Mouse (Mus musculus): ENCODE measurements at regions not wholly inside any gene's neighbourhood (a gene's known extent, or its start where the extent isn't known, plus 50 kb on each side); places are given as distances from the start of the nearest gene placed in this dataset.

DNA sequence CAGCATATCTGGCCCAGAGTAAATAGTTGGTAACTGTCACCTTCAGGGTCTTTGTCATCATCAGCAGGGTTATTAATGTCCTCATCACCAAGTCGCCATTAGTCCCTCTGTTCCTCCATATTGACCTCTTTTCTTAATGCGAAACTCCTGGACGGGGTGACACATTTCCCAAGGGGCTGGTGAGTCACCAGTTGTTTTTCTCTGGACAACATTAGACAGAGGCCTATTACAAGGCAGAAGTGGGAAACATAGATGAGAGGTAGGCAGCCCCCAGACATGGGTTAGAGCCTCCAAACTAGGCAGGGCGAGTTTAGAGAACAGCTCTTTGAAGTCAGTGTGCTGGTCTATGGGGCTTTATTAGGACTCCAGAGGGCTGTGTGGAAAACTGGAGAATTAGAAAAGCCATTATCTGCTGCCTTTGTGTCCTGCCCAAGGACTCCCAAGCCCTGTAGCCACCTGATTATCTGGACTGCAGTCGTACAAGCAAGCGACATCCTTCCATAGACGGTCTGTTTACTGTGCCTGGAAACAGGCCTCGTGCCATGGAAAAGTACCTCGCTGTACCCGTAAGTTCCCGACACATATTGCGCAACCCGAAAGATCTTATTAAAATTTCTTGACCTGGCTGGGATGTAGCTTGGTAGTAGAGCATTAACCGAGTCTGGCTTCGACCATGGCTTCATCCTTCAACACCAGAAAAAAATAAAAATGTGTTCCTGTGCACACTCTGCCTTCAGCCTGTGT, 136.6 kb upstream of the Mkln1 start:
- intact Hi-C loops (cut with DNase I), result no loop called here

DNA sequence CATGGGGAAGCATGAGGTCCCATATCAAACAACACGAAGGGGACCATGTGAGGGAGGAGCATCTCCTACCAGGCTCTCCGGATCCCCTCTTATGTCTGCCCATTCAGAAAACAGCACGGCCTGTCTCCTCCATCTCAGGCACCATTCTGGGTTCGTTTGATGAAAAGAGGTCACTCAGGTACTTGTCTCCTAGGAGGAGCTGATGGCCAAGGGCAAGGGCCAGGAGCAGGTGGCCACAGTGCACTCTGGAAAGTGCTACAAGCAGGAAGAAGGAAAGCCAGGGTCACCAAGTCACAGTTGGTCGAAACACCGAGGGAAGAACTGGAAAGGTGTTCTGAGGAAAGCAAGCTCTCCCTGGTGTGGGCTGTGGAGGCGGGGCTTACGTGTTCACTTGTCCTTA, 135.9 kb upstream of the Mkln1 start:
- intact Hi-C loops (cut with DNase I), result no loop called here

DNA sequence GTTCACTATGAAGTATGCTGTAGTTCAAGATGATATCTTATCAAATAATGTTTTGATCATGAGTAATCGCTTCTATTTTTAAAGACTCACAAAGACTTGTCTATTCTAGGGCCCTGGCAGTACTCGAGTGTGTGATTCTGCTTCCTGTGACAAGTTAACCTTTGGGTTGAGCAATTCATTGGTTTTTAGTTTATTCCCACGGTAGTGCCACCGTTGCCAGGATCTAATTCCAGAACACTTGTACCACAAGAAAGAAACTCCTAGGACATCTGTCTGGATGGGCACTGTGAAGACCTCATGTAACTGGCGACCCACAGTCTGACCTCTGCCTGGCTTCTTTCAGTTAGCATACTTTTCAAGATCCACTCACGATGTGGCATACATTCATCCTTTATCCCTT, 134.7 kb upstream of the Mkln1 start:
- intact Hi-C loops (cut with DNase I), result no loop called here

DNA sequence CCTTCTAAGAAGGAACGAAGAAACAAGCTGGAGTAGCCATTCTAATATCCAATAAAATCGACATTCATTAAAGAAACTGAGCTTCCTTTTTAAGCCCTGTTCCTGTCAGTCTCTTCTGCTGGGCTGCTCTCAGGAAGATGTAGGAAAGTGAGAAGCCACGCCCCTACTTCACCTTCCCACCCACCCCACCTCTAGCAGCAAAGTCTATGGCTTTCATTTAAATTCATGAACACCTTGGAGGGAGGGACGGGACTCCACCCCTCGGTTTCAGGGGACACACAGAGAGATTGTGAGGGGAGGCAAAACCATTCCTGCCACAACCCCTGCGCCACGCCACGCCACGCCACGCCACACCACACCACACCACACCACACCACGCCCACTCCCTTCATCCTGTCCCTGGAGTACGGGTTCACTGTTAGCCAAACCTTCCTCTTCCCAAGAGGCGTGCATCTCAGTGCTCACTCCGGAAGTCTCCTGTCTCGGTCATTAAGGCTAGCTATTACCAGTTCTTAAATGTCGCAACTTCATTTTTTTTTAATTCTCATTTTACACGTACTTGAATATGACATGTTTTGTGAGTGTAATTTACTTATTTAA, 132.0 kb upstream of the Mkln1 start:
- intact Hi-C loops (cut with DNase I), result no loop called here

DNA sequence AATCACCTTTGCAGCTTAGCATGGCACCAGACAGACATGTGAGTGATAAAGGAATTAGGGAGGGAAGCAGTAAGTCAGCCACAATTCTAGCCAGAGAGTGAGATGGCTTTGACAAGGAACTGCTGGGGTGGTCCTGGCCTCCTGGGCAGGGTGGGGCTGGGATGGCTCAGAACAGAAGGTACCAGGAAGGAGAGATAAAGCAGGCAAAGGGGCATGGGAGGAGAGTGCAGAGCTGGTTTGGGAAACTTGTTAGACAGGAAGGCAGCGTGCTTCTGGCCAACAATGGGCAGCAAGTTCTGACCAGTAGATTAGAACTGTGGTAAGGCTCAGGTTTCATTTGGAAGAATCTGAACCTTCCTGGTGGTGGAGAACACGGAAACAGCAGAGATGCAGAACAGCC, 130.5 kb upstream of the Mkln1 start:
- intact Hi-C loops (cut with DNase I), result no loop called here

DNA sequence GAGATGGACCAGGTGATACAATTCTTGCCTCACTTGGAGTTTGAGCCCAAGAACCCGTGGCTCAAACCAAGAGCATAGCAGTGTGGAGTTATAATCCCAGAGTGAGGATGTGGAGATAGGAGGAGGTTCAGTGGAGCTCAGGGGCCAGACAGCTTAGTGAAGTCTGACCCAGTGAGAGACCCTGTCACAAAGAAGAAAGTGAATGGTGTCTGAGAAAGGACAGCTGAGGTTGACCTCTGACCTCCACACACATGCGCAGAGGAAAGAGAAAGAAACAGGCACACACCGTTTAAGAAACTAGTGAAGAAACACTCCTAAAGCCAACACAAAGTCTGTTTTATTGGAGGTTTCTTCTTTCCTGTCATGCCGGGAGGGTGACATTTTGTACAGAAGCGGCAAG, 124.7 kb upstream of the Mkln1 start:
- intact Hi-C loops (cut with DNase I), result no loop called here

DNA sequence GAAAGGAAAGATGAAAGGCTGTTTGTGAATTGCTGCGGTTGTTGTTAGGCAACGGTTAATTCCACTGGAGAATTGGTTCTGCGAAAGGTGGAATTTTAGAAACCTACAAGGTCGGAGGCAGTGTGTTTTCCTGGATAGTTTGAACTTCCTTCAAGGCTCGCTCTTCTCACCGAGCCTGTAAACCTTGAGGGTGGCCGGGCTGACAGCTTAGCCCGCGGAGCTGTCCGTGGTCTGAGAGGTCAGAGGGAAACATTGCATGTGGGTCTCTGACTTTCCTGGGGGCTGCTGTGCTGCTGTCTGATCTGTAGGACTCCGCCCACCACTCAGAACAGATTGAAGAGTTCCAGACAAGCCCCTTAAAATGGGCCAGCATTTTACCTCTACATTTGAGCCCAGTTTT, 124.3 kb upstream of the Mkln1 start:
- intact Hi-C loops (cut with DNase I), result no loop called here

DNA sequence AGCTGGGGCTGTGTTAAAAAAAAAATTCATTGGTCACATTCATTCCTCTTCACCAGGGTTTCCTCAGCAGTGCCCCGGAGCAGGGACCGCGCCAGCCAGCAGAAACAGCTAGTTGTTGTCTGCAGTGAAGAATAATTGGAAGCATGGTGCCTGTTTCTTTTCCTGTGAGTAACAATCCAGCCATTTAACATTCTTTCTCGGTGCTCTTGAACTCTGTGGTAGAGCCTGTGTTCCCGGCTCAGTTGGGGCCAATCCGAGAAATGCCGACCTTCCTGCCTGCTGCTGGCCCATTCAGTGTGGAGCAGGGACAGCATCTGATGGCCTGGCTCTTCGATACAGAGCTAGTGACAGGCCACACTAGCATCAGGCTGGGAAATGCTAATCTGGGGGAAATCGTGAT, 120.7 kb upstream of the Mkln1 start:
- intact Hi-C loops (cut with DNase I), result no loop called here

DNA sequence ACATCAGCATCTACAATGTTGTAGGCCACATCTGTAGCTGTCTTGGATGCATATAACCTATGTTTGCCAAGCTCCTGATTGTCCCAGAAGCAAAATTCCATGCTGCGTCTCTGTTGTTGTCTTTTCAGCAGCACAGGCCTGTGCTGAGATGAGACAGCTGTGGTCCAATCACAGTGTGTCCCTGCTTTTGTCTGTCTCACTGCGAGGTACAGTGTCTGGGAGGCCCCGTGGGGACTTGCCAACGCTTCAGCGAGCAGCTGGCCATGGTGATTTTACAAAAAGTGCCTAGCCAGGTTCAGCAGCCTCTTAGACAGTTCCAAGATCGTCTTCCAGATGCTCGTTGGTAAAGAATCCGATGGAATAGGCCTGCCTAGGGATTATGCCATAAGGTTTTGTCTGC, 114.6 kb upstream of the Mkln1 start:
- intact Hi-C loops (cut with DNase I), result no loop called here

DNA sequence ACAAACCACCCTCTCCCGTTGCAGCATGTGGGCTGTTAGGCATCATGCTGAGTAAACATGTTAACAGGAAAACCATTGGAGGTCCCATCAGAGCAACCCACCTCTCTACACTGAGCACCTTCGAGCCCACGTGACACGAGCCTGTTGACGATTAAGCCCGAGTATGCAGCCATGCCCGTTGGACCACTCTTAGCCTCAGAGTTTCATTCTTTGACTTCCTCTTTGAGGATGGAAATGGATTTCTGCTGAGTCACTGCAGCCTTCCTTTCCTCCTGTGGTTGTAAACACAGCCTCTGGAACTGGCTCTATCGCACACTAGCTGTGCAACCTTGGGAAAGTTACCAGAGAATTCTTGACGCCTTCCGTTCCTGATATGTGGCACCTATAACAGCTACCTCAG, 114.1 kb upstream of the Mkln1 start:
- intact Hi-C loops (cut with DNase I), result no loop called here

DNA sequence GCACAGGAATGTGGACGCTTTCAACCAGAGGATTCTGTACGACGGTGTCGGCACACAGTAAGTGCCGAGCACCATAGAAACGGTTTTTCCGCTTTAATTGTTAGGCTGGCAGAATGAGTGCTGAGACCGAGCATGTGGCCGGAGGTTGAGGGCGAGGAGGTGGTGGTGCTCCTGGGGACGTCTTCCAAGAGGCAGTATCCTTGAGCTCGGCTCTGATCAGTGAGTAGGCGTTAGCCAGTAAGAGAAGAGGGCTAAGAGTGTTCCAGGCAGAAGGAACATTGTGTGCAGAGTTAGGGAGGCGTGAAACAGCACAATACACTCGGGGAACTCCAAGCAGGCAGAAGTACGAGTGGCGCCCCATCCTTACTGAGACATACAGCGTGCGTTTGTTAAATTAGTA, 113.5 kb upstream of the Mkln1 start:
- intact Hi-C loops (cut with DNase I), result no loop called here

DNA sequence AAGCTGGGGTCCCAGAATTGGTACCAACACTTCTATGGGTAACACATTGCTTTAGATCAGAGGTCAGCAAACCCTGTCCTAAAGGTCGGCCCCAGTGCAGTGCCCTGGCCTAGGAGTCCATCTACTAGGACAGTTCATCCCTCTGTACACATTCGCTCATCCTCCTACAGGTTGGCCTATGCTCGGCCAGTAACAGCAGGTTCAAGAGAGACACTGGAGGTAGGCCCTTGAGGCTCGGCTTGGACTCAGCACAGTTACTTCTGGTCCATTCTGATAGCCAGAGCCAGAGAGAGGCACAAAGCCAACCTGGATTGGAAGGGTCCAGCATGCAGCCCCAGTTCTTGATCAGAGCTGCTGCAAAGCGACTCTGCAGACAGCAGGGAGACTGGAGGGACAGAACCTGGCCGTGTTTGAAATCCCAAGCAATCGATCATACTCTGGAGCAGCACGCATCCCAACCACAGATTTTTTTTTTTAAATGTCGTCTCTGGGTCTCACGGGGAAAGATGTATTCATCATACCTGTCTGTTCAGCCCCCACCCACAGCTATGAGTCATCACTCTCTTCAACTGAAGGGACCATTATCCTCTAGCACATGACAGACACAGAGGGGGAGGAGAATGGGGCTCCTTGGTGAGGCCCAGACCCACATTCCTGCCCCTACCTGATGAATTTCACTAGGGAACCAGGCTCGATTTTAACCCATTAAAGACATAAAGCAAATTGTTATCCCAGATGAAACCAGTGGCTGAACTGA, 112.4 kb upstream of the Mkln1 start:
- intact Hi-C loops (cut with DNase I), result no loop called here

DNA sequence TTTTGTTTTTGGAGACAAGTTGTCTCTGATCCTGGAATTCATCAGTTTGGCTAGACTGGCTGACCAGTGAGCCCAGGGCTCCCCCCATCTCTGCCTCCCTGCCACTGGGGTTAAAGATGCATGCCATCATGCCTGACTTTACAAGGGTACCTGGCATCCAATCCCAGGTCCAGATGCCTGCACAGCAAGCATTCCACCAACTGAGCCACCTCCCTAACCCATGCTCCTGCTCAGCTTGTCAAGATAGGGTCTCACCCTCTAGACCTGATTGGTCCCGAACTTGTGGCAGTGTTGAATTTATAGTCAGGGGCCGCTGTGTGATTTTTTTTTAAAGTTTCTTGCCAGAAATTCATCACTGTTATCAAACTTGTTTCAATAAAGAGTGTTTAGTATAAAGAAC, 111.4 kb upstream of the Mkln1 start:
- intact Hi-C loops (cut with DNase I), result no loop called here

DNA sequence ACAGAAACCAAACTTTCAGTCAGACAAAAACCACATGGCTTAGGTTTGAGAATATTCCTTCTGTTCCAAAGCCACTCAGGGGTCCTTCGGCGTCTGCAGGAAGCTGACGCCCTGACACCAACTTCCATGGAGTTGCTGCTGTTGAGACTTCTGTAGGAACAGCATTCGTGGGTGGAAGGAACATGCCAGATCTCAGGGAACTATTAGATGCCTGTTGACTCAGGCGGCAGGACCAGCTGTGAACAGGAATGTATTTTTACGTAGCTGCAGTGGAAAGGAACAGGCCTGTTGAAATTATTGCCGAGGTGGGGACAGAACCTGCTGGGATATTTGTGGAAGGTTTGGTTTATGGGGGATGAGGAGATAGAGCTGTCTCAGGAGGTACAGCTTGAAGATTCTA, 110.8 kb upstream of the Mkln1 start:
- intact Hi-C loops (cut with DNase I), result no loop called here

DNA sequence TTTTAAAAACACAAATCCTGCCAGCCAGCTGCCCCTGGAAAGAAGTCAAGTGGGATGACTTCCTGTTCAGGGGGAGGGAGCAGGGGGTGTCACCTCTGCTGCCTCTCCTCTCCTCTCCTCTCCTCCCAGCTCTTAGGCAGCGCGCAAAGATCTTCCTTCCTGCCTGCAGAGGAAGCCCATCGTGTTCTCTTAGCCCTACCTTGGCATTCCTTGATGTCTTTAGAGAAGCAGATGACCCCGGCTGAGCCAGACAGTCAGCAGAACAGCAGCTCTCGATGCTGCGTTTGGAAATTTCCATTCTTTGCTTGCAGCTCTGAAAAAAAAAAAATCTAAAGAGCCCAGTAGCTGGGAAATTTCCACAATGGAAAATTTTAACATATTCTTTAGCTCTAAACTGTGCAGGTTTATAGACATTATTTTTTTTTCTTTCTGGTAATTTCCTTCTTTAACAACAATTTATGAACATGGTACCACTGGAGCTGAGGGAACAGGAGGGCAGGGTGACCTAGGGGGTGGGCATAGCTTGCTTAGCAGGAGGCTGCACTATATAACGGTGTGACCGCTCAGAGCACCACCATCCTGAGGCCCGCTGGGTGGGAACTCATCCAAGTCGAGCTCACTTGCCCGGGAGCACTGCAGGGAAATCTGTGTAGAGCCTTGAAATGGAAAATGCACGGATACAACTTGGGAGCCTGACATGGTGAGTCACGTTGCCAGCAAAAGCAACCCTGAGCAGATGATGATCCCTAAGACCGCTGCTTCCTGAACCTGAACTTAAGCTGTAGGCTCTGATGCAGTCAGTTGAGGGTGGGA, 109.9 kb upstream of the Mkln1 start:
- intact Hi-C loops (cut with DNase I), result no loop called here

DNA sequence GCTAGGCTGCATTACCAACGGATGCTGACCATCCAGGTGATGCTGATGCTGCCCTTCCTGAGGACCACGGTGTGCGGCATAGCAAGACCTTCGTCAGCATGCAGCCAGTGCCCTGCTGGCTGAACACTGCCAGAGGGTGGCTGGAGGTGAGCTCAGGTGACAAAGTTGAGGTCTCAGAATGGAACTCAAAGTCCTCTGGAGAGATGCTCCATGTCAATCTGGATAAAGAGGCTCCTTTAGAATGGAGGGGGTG, 109.4 kb upstream of the Mkln1 start:
- intact Hi-C loops (cut with DNase I), result no loop called here

DNA sequence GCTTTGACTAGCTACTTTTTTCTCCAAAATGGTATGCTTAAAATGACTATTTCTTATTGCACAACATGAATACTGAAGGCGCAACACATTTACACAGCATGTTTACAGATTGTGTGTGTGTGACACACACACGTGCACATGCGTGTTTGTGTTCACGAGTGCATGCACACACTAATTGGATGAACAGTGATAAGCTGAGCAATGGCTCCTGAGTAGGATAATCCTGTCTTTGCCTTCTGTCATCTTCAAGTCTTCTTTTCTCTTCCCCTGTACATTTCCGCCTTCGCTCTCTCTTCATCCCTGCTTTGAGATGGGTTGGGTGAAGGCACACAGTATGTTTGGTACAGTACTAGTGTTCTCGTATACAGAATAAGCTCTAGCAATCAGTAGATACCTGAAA, 106.5 kb upstream of the Mkln1 start:
- intact Hi-C loops (cut with DNase I), result no loop called here

DNA sequence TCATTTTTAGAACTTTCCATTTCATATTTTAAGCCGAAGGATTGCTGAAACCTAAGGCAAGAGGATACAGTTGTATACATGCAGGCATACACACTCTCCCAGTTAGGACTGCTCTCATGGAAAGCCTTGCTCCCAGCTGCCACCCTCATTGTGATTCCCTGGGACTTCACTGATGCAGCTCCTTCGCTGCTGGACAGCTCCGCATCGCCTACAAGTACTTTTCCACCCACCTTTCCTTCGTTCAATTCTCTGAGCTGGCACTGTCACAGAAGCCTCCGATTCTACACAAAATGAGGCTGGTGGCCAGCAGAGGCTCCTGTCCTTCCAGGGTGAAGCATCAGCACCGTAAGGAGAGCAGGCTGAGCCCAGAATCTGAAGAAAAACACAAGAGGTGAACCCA, 105.5 kb upstream of the Mkln1 start:
- intact Hi-C loops (cut with DNase I), result no loop called here

DNA sequence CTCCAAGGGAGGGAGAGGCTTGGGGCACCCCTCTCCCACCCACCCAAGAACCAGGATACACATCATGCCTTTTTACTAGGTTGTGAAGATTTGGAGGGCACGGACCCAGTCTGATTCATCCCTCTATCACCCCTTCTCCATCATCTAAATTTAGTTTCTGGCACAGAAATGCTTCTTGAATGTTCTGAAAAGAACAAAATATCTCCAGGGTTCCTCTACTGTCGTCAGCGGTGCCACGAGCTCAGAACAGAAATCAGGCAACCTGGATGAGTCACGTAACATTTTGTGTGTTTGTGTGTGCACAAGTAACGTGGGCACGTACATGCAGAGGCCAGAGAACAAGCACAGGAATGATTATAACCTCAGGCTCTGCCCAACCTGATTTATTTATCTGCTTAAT, 99.1 kb upstream of the Mkln1 start:
- intact Hi-C loops (cut with DNase I), result no loop called here

DNA sequence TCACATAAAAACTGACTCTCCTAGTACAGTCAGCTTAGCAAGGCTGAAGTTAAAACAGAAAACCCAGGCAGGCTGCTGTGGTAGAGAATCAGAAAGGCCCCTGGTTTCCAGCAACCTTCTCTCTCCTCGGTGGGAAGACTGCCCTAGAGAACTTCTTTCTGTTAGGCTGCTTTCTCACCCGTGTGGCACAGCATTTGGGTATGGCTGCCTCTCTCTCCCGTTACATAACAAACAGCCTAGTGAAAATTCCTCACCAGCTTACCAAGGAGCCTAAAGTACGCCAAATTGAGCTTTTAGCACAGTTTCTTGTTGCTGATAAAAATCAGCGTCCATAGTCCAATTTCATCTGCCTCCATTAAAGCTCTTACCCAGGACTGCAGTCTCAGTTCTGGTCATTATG, 92.8 kb upstream of the Mkln1 start:
- intact Hi-C loops (cut with DNase I), result no loop called here

DNA sequence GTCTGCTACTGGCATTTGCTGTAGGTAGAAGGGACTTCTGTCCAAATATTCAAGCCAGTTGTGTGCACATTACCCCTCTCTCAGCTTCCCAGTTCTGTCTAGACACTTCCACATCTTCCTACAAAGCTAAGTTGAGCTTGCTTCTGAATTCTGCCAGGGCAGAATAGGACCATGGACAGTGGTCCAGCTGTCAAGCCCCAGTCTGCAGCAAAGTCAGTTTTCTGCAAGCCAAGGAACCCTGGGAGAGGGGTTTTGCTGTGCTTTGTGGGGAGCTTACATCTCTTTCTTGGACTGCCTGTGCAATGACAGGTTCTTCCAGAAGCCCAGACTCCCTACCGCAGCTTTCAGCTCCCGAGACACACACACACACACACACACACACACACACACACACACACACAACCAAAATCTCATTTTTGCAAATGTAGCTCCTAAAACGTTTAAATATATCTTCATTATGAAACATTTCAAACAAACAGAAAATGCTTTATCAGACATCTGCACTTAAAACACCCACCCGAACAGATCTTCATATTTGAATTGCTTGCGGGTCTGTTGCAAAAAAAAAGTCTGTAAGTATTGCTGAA, 91.4 kb upstream of the Mkln1 start:
- intact Hi-C loops (cut with DNase I), result no loop called here

DNA sequence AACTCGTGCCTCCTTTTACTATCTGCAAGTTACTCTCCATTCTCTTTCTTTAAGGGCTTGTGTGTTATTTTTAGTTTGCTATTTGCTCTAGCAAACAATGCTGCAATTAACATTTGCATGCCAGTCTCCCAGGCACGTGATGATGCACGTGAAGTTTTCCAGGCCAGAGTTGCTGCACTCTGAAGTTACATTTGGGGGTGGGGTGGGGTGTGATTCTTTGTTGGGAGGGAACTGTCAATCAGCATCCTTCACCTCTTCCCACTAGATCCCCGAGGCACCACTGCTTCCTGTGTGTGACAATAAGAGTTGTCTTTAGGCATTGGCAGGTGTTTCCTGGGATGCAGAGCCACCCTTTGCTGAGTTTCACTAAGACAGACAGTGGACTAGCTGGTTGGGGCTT, 90.6 kb upstream of the Mkln1 start:
- intact Hi-C loops (cut with DNase I), result no loop called here
